Mouse (Mus musculus) brown adipose tissue, adult 24 weeks (tissue): Measurements from ENCODE around the gene Vmn2r90. TPM values are rescaled to one million over a fixed set of nuclear protein-coding genes. Genes with fewer than 3 reads are reported as not detected.
"Not testable (repeated sequence)": the region's sequence is repeated elsewhere in the genome, so short reads cannot be mapped to it uniquely, and the experiment has no call there.

Source experiments
- H3K27ac ChIP-seq: fragments of 200-500 bp; replicated peaks from 2 replicates; pipeline ENCODE4 v1.5.1; 2012; ENCODE audit warnings: low read depth, mild to moderate bottlenecking, low read length
- H3K4me1 ChIP-seq: fragments of 200-500 bp; 2 replicates; pipeline ENCODE4 v1.6.1; 2012; ENCODE audit warnings: low read length, mixed read lengths; ENCODE audit not compliant: control insufficient read depth, insufficient read depth, insufficient read length
- H3K4me3 ChIP-seq: fragments of 200-500 bp; 2 replicates; pipeline ENCODE4 v1.5.1; 2012; ENCODE audit warnings: low read depth, mild to moderate bottlenecking, low read length, moderate library complexity; ENCODE audit not compliant: insufficient read depth
- polyA plus RNA-seq: library from polyadenylated mRNA; stranded (reverse); fragments of >200 nt; gene quantifications from 2 replicates; pipeline ENCODE4 v1.2.4, GENCODE M21; 2012; ENCODE audit not compliant: missing spikeins, insufficient read depth, insufficient read length

The Vmn2r90 gene
- polyA plus RNA-seq = not detected in 2 replicates

DNA sequence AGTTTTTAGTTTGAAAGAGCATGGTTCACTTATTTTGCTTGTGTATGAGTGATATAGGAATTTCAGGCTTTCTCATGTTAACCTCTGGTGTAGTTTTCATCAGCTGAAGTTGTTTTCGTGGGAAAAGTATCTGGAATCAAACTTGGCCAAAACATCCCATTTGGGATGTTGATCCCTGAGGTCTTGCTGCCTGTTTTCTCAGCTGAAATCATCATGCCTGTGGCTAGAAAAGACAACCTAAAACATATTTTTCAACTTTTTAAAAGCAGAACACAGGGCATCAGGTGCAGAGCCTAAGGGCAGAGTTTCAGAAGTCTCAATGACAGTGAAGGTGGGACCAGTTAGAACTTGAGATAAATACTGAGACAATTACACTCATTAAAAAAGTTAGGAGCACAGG lies at the start of gene Vmn2r90:
Gene Vmn2r90, plus strand, starts transcription at position 301 of the 400 bp plus-strand sequence.
- Histone ChIP-seq H3K4me1 (no peaks in the 10 kb centered on the region), H3K27ac (no peak within 1 kb of the TSS), H3K4me3 (no peak within 1 kb of the TSS)

DNA sequence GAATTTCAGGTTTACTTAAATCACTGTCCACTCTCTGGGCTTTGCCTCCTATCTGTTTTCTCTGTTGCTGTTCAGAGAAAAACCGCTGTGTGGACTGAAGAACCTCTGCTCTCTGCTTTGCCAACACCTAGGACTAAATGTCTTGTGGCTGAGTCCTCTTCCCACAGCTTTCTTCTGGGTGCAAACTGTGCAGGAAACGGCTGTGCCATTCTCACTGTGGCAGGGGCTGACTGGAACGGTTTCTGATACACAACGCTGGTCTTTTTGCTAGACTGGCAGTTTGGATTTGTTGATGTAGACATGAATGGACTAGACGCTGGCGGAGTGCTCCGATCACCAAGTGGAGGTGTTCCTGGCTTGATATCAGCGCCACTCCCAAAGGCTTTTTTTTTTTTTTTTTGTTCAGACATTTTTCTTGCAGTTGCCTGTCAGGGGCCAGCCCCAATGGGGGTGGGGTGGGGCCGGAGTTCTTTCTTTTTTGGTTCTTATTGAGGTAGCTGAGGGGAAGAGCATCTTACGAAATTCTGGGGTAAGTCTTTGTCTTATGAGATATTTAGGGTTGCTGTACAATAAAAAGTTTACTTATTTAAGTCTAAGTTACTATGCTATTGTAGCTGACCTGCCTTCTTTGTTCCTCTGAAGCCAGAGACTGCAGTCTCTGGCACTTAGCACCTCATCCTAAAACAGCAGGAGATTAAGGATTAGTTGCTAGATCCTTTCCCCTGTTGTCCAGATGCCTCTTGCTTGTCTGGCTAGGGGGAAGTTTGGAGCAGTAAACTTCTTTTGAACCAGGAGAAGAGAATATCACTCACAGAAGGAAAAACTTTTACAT lies 48.3 kb upstream of the Vmn2r90 start:
- Histone ChIP-seq H3K4me3 (no peak overlapping the region), H3K27ac (no peak overlapping the region), H3K4me1 (no peaks in the 10 kb centered on the region)

DNA sequence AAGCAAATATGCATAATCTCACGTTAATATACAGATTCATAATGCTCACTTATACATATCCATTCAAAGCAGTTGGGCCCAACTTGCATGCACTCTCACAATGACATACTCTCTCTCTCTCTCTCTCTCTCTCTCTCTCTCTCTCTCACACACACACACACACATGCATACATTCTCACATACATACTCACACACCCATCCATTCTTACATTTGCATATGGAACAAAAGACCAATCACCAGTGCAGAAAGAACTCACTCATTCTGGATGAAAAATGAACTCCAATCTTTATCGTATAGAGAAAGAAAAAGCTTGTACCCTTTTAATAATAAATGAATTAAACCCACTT lies 47.7 kb upstream of the Vmn2r90 start:
- Histone ChIP-seq H3K4me3 (no peak overlapping the region), H3K4me1 (no peaks in the 10 kb centered on the region)

DNA sequence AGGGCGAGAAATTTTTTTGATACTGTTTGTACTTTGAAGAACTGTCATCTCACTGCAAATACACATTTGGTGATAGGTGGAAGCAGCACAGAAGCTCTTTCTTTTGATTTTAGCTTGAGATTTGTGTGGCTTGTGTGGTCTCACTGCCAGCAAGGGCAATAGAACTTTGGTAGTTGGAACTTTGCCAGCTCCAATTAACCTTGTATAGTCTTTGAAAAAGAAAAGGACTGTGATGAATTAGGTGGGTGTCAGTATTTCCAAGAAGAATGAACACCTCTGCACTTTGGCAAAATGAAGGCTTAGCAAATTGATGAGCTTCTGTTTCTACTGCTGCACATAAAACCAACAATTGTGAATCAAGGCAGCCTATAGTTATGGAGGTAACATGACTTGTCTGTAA lies 24.8 kb upstream of the Vmn2r90 start:
- Histone ChIP-seq H3K4me1 (no peaks in the 10 kb centered on the region), H3K27ac (no peak overlapping the region), H3K4me3 (no peak overlapping the region)

More for the DNA sequence above, 47.7 kb upstream of the Vmn2r90 start:
- no peak overlapping the region for H3K27ac ChIP-seq

DNA sequence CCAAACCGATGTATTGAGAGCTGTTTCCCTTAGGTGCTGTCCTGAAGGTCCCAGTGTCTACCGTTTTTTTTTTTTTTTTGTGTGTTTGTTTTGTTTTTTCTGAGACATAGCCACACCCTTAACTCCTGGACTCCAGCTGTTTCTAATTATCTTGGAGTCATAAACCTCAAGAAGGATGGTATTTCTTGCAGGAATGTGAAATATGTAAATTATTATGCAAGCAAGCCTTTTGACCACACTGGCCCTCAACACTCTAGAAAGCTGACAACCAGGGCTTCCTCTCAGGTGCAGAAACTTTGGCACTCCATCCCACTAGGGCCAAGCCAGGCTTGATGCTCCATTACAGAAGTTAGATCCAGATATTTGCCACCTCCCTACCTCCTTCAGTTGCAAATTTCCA lies 12.9 kb upstream of the Vmn2r90 start:
- no peak overlapping the region for H3K27ac ChIP-seq
- H3K4me3 ChIP-seq = no peak overlapping the region
- H3K4me1 ChIP-seq = no peaks in the 10 kb centered on the region

DNA sequence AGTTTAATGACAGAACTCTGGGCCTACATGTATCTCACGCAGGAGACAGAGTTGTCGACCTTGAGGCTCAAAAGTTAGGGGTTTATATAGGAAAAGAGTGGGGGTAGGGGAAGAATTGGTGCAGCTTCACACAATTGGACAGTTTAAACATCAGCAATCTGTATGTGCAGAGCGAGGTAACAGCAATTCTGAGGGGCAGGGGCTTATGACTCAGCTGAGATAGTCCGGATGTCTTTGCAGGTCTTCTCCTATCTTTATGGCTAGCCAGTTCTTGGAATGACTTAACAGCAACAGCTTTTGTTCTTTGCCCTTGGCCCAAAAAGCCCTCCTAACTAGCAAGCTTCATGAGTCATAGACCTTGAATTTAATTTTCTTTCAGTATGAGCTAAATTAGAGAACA lies 28.8 kb downstream of the Vmn2r90 start:
- not testable (repeated sequence) for H3K27ac ChIP-seq, H3K4me1 ChIP-seq, H3K4me3 ChIP-seq

DNA sequence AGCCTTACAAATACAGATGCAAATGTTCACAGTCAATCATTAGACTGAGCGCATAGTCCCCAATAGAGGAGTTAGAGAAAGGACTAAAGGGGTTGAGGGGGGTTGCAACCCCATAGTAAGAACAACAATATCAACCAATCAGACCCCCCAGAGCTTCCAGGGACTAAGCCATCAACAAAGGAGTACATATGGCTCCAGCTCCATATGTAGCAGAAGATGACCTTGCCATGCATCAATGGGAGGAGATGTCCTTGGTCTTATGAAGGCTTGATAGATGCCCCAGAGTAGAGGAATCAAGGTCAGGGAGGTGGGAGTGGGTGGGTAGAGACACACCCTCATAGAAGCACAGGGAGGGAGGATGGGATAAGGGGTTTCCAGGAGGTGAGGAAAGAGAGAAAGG lies 35.1 kb downstream of the Vmn2r90 start:
- H3K4me3 ChIP-seq = no peak overlapping the region
- no peak overlapping the region for H3K27ac ChIP-seq
- no peaks in the 10 kb centered on the region for H3K4me1 ChIP-seq

DNA sequence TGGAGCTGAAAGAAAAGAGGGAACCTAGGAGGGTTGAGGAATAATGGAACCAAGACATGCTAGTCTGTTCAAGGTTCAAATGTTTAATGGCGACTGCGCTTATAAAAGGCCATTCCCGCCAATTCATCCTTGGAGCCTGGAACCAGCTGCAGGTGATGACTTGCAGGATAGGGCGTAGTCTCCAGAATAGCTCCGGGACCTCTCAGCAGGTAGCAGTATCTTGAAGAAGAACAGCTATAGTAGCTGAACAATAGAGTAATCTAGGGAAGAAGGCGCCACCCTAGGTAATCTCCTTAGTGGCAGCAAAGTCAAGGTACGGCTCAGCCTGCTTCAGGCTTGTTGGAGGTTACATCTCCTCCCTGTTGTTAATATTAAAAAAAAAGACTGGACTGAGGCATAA lies 35.8 kb downstream of the Vmn2r90 start:
- not testable (repeated sequence) for H3K27ac ChIP-seq, H3K4me3 ChIP-seq, H3K4me1 ChIP-seq

DNA sequence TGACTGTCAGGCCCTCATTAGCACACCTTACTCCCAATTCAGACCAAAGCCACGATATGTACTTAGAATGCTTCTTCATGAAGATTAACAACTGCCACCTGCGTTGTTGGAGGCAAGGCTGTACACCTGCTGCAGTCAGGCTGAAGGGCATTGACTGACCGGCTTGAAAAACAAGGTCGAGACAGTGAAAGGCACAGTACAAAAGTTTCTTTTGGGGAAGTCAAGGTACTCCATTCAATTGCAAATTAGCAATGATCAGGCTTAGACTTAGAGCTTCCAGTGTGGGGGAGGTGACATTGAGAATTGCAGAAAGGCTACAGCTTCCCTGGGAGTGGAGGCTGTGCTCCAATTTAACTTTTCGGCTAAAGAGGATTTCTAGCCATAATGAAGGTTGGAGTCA lies 36.4 kb downstream of the Vmn2r90 start:
- H3K4me3 ChIP-seq, H3K4me1 ChIP-seq, H3K27ac ChIP-seq: not testable (repeated sequence)

DNA sequence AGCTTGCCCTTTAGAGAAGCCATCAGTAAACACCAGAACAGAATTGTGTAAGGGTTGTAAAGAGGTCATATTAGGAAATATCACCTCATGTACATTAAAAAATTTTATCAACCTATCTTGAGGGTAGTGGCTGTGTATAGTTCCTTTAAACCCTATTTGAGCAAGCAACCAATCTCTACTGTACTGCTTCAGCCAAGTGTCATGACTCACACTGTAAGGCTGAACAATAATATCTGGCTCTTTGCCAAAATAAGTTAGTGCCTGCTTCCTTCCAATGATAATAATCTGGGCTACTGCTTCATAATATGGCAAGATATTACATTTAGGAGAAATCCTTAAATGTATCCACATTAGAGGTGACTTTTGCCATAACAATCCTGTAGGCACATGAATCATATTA lies 38.0 kb downstream of the Vmn2r90 start:
- not testable (repeated sequence) for H3K27ac ChIP-seq, H3K4me1 ChIP-seq

DNA sequence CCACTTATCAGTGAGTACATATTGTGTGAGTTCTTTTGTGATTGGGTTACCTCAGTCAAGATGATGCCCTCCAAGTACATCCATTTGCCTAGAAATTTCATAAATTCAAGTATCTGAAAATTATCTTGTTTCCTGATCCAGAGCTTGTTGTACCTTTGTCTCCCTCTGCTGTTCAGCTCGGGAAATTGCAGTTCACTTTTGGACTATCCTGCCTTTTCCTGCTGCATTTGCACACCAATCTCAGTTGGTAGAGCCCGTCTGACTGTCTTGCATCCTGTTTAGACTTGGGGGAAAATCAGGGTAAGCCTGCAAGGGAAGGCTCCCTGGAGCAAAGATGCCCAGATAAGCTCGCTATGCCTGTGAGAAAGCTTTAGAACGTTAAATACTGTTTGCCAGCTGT lies 45.8 kb downstream of the Vmn2r90 start:
- not testable (repeated sequence) for H3K4me3 ChIP-seq, H3K27ac ChIP-seq, H3K4me1 ChIP-seq

More for the DNA sequence above, 38.0 kb downstream of the Vmn2r90 start:
- not testable (repeated sequence) for H3K4me3 ChIP-seq

DNA sequence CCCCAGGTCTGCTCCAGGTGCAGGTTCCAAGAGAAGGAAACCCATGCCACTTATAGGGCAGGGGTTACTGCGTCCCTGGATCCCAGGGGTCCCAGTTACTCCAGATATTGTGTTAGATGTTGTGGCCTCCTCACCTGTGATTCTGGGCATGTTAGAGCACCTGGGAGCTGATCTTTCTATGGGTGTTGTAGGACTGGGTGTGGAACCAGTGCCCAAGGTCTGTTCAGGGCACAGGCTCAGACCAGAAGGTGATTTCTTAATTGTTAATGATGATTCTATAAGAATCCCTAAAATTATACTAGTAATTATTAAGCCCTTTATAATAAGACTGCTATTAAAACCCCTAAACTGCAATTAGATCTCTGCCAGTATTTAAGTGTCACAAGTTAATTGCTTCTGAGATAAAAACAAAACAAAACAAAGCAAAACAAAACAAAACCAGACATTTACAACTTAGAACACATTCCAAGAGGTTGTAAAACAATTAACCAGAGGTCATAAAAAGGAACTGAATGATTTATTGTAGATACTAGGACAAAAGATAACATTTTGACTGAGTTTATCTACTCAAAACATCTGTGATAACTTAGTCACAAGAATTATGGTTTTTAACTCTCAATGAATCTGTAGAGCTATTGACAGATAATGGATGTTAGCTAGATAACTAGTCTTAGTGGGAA lies 59.2 kb downstream of the Vmn2r90 start:
- no peaks in the 10 kb centered on the region for H3K4me1 ChIP-seq
- no peak overlapping the region for H3K4me3 ChIP-seq
- no peak overlapping the region for H3K27ac ChIP-seq

DNA sequence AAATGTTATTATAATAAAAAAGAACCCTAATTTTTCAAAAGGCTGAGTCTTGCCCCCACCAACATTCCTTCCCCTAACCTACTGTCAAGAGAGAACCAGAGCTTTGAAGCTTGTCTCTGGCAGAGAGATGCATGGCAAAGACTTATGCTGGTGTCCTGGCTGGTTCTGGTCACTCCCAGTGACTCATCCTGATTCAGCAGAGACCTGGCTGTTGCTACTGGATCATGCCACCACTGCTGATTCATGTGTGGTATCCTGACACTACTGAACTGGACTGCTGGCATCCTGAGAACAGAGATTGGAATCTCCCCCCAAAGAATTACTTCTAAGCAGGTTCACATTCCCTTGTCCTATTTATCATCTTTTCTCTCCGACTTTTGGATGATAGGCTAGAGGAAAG lies 60.7 kb downstream of the Vmn2r90 start:
- no peak overlapping the region for H3K27ac ChIP-seq
- no peaks in the 10 kb centered on the region for H3K4me1 ChIP-seq
- no peak overlapping the region for H3K4me3 ChIP-seq

DNA sequence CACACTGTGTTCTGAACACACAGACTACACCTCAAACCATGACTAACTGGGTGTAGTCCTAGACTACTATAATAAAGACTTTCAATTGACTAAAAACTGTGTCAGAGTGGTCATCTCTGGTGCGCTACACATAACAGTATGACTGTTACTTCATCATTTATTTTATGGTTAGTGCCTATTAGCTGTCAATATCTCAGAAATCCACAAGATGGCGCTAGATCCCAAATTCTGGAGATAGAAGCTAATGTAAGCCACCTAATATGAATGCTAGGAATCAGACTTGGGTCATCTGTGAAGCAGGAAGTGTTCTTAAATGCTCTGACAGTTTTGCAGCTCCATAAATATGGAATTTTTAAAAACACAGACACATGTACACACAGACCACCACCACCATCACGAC lies 62.9 kb downstream of the Vmn2r90 start:
- Histone ChIP-seq H3K27ac (no peak overlapping the region), H3K4me1 (no peaks in the 10 kb centered on the region), H3K4me3 (no peak overlapping the region)
